Mouse (Mus musculus) olfactory bulb, adult 2 months (tissue): ENCODE measurements around the gene Snrpd2.

ENCODE experiments used
- CTCF ChIP-seq: fragments of 200-500 bp; IDR thresholded peaks from 2 replicates; pipeline ENCODE4 v1.5.1; 2012; ENCODE audit warnings: low read depth, mild to moderate bottlenecking, low read length, moderate library complexity; ENCODE audit not compliant: insufficient read depth
- POLR2A ChIP-seq: fragments of 200-500 bp; IDR thresholded peaks from 2 replicates; pipeline ENCODE4 v1.6.1; 2012; ENCODE audit warnings: mild to moderate bottlenecking, low read depth, low read length, moderate library complexity; ENCODE audit not compliant: insufficient read depth

DNA sequence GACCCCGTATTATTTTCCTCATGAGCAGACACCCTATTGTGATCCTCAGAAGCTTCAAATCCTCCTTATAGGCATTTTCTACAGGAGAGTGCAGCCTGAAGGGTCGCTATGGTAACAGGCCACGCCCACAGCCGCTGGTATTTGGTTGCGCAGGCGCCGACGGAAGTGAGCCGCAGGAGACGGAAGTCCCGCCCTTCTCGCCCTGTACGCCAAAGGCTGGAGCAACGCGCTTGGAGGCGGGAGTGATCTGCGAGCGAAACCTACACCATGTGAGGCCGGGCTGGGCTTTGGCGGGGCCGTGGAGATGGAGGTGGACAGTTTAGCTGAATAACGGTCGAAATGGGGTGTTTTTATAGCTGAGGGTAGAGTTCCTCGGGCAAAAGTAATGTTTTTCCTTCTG lies at the start of gene Snrpd2:
- TF ChIP-seq CTCF (no peak), POLR2A (peak; percentile 67)
